Mouse (Mus musculus): ENCODE data around the gene Aunip. TPM values are rescaled to one million over a fixed set of nuclear protein-coding genes. Genes with fewer than 3 reads are reported as not detected.
"Not testable (repeated sequence)": the region's sequence is repeated elsewhere in the genome, so short reads cannot be mapped to it uniquely, and the experiment has no call there.

Gene Aunip
- polyA plus RNA-seq, 1 experiment from 2014 or later: 5.1 TPM

- Histone ChIP-seq H3K4me2 (replicated peaks) (no peak overlapping the region), H3K9ac (replicated peaks) (no peak overlapping the region), H3K4me3 (no peak overlapping the region), H3K36me3 (no peaks in the 10 kb centered on the region), H3K9me3 (no peaks in the 10 kb centered on the region), H3K4me1 (no peaks in the 10 kb centered on the region), H3K27me3 (no peaks in the 10 kb centered on the region), H3K27ac (replicated peaks) (no peak overlapping the region)
- no peak for ATAC-seq (replicated peaks)
- 91% methylated on average over 11 of the region's 11 CpGs for WGBS
Measured at GRCm38 (mm10) chr4:134489986-134490665, 20.7 kb upstream of the Aunip start.

- H3K36me3 ChIP-seq: no peaks in the 10 kb centered on the region
- no peak overlapping the region for H3K27ac ChIP-seq (replicated peaks)
- peaks cover 4% of the 10 kb centered on the region; the same call in 1 of the 2 replicates for H3K4me1 ChIP-seq
- ATAC-seq (replicated peaks): no peak
- H3K9me3 ChIP-seq: no peaks in the 10 kb centered on the region
- WGBS: 68% methylated on average over 6 of the region's 6 CpGs
- H3K27me3 ChIP-seq: no peaks in the 10 kb centered on the region
- no peak overlapping the region for H3K4me2 ChIP-seq (replicated peaks)
- H3K9ac ChIP-seq (replicated peaks): no peak overlapping the region
- H3K4me3 ChIP-seq: no peak overlapping the region
Measured at GRCm38 (mm10) chr4:134491716-134492115, 19.1 kb upstream of the Aunip start.

GRCm38 (mm10) chr4:134494161-134494560 is 16.6 kb upstream of the Aunip start:
- not testable (repeated sequence) for H3K9ac ChIP-seq (replicated peaks); H3K36me3 ChIP-seq; H3K4me3 ChIP-seq; H3K9me3 ChIP-seq; H3K27ac ChIP-seq (replicated peaks); H3K4me2 ChIP-seq (replicated peaks); H3K27me3 ChIP-seq; ATAC-seq (replicated peaks)
- 88% methylated on average over 6 of the region's 6 CpGs for WGBS
- peaks cover 19% of the 10 kb centered on the region for H3K4me1 ChIP-seq

- Histone ChIP-seq H3K27ac (replicated peaks) (no peak overlapping the region; the same call in 1 of the 2 replicates), H3K36me3 (no peaks in the 10 kb centered on the region), H3K4me2 (replicated peaks) (no peak overlapping the region), H3K27me3 (no peaks in the 10 kb centered on the region), H3K9ac (replicated peaks) (no peak overlapping the region), H3K9me3 (no peaks in the 10 kb centered on the region), H3K4me1 (peaks cover 19% of the 10 kb centered on the region), H3K4me3 (no peak overlapping the region)
- ATAC-seq (replicated peaks): no peak
- WGBS: 73% methylated on average over 16 of the region's 16 CpGs
Measured at GRCm38 (mm10) chr4:134494780-134495545, 15.8 kb upstream of the Aunip start.

GRCm38 (mm10) chr4:134495546-134495923 is 15.3 kb upstream of the Aunip start:
- no peaks in the 10 kb centered on the region for H3K36me3 ChIP-seq
- no peak overlapping the region for H3K4me3 ChIP-seq
- 69% methylated on average over 5 of the region's 5 CpGs for whole genome bisulfite sequencing
- H3K9me3 ChIP-seq: no peaks in the 10 kb centered on the region
- H3K4me2 ChIP-seq (replicated peaks): no peak overlapping the region
- H3K9ac ChIP-seq (replicated peaks): no peak overlapping the region
- peaks cover 19% of the 10 kb centered on the region for H3K4me1 ChIP-seq
- H3K27ac ChIP-seq (replicated peaks): no peak overlapping the region
- ATAC-seq (replicated peaks): no peak
- H3K27me3 ChIP-seq: no peaks in the 10 kb centered on the region

- Histone ChIP-seq H3K27ac (replicated peaks) (peak within 1 kb of the TSS; percentile 2; the same call in 1 of the 2 replicates), H3K4me2 (replicated peaks) (peak within 1 kb of the TSS; percentile 99), H3K4me3 (peak within 1 kb of the TSS; percentile 66), H3K4me1 (peaks cover 19% of the 10 kb centered on the region), H3K27me3 (no peaks in the 10 kb centered on the region), H3K36me3 (no peaks in the 10 kb centered on the region), H3K9me3 (no peaks in the 10 kb centered on the region), H3K9ac (replicated peaks) (peak within 1 kb of the TSS; percentile 76)
- WGBS: 3% methylated on average over 35 of the region's 35 CpGs
- ATAC-seq (replicated peaks): peak; percentile 78
Measured at GRCm38 (mm10) chr4:134496595-134497210, 14.1 kb upstream of the Aunip start, which contains the start of gene Paqr7. Gene Paqr7, plus strand, starts transcription at chr4:134496697.

- Histone ChIP-seq H3K36me3 (no peaks in the 10 kb centered on the region), H3K4me2 (replicated peaks) (peak overlapping the region; percentile 99), H3K4me3 (peak overlapping the region; percentile 66), H3K9me3 (no peaks in the 10 kb centered on the region), H3K27me3 (no peaks in the 10 kb centered on the region), H3K4me1 (peaks cover 19% of the 10 kb centered on the region), H3K27ac (replicated peaks) (0 out of 2 replicates have a peak overlapping the region, but pooled peaks have one; percentile 2), H3K9ac (replicated peaks) (peak overlapping the region; percentile 76)
- WGBS: 12% methylated on average over 6 of the region's 6 CpGs
- peak; percentile 29 for ATAC-seq (replicated peaks)
Measured at GRCm38 (mm10) chr4:134497223-134497622, 13.6 kb upstream of the Aunip start.

- H3K4me2 ChIP-seq (replicated peaks): peak overlapping the region; percentile 99
- WGBS: 51% methylated on average over 12 of the region's 12 CpGs
Measured at GRCm38 (mm10) chr4:134497986-134498731, 12.6 kb upstream of the Aunip start.

GRCm38 (mm10) chr4:134498983-134499382 is 11.8 kb upstream of the Aunip start:
- not testable (repeated sequence) for H3K36me3 ChIP-seq; H3K9me3 ChIP-seq; ATAC-seq (replicated peaks); H3K27ac ChIP-seq (replicated peaks); H3K4me3 ChIP-seq; H3K9ac ChIP-seq (replicated peaks); H3K27me3 ChIP-seq; H3K4me2 ChIP-seq (replicated peaks)
- peaks cover 19% of the 10 kb centered on the region for H3K4me1 ChIP-seq
- WGBS: 85% methylated on average over 6 of the region's 6 CpGs

More at GRCm38 (mm10) chr4:134497986-134498731, 12.6 kb upstream of the Aunip start:
- Histone ChIP-seq H3K4me3 (peak overlapping the region; percentile 66; the same call in 1 of the 2 replicates), H3K9ac (replicated peaks) (no peak overlapping the region), H3K27ac (replicated peaks) (0 out of 2 replicates have a peak overlapping the region, but pooled peaks have one; percentile 2), H3K4me1 (peaks cover 19% of the 10 kb centered on the region), H3K36me3 (no peaks in the 10 kb centered on the region), H3K9me3 (no peaks in the 10 kb centered on the region), H3K27me3 (no peaks in the 10 kb centered on the region)
- no peak for ATAC-seq (replicated peaks)

- WGBS: 90% methylated on average over 6 of the region's 6 CpGs
- no peak for ATAC-seq (replicated peaks)
- H3K9me3 ChIP-seq: no peaks in the 10 kb centered on the region
Measured at GRCm38 (mm10) chr4:134501095-134501494, 9.7 kb upstream of the Aunip start.

GRCm38 (mm10) chr4:134503686-134504357 is 7.0 kb upstream of the Aunip start:
- 0 out of 2 replicates have a peak, but pooled peaks cover 3% of the 10 kb centered on the region for H3K36me3 ChIP-seq
- no peaks in the 10 kb centered on the region for H3K27me3 ChIP-seq

More at GRCm38 (mm10) chr4:134501095-134501494, 9.7 kb upstream of the Aunip start:
- peaks cover 19% of the 10 kb centered on the region for H3K4me1 ChIP-seq
- H3K27me3 ChIP-seq: no peaks in the 10 kb centered on the region
- H3K4me3 ChIP-seq: no peak overlapping the region
- H3K36me3 ChIP-seq: no peaks in the 10 kb centered on the region
- no peak overlapping the region for H3K4me2 ChIP-seq (replicated peaks)
- H3K27ac ChIP-seq (replicated peaks): no peak overlapping the region
- no peak overlapping the region for H3K9ac ChIP-seq (replicated peaks)

More at GRCm38 (mm10) chr4:134503686-134504357, 7.0 kb upstream of the Aunip start:
- no peak for ATAC-seq (replicated peaks)
- H3K4me3 ChIP-seq: no peak overlapping the region
- 72% methylated on average over 4 of the region's 4 CpGs for WGBS
- no peaks in the 10 kb centered on the region for H3K4me1 ChIP-seq
- H3K9ac ChIP-seq (replicated peaks): no peak overlapping the region
- no peak overlapping the region for H3K4me2 ChIP-seq (replicated peaks)
- H3K27ac ChIP-seq (replicated peaks): no peak overlapping the region
- no peaks in the 10 kb centered on the region for H3K9me3 ChIP-seq
